Mouse (Mus musculus): ENCODE results near the gene Rtn1.

- TF ChIP-seq TCF12 (IDR thresholded peaks at IDR 0.05; ENCODE audit: insufficient read depth, poor library complexity, severe bottlenecking) (no peak), MYOG (IDR thresholded peaks at IDR 0.05; ENCODE audit: control insufficient read depth in 1 of 3, insufficient read depth in 1 of 3, insufficient read length in 2 of 3, low read depth in 2 of 3) (no peak), POLR2A (IDR thresholded peaks at IDR 0.05; ENCODE audit: insufficient read length, low read depth) (no peak), E2F4 (IDR thresholded peaks at IDR 0.05; ENCODE audit: insufficient read depth) (no peak), SRF (IDR thresholded peaks at IDR 0.05; ENCODE audit: control insufficient read depth, insufficient read length, low read depth) (no peak), TCF3 (IDR thresholded peaks at IDR 0.05; ENCODE audit: insufficient read length, low read depth) (no peak), CEBPB (IDR thresholded peaks at IDR 0.05; ENCODE audit: insufficient read depth, poor library complexity, severe bottlenecking) (no peak)
These were observed 105.1 kb downstream of the Rtn1 start for GRCm38 (mm10) chr12:72303624-72304346.

All from myocyte (in vitro differentiated cells).